Mouse (Mus musculus): ENCODE measurements around the gene 6030498E09Rik. TPM values are rescaled to one million over a fixed set of nuclear protein-coding genes. Genes with fewer than 3 reads are reported as not detected.

Gene 6030498E09Rik
- polyA plus RNA-seq, 1 experiment from 2014 or later, result not detected

- Histone ChIP-seq H3K9me3 (replicated peaks; ENCODE audit: control insufficient read depth, low read length) (no peaks in the 10 kb centered on the region), H3K4me3 (ENCODE audit: low read depth, low read length) (no peak overlapping the region), H3K4me1 (ENCODE audit: control insufficient read depth, insufficient read depth, low read length) (no peaks in the 10 kb centered on the region), H3K27ac (replicated peaks; ENCODE audit: low read depth, low read length) (no peak overlapping the region), H3K9ac (replicated peaks; ENCODE audit: low read length) (no peak overlapping the region), H3K36me3 (replicated peaks; ENCODE audit: control insufficient read depth, insufficient read depth, low read depth, low read length) (no peaks in the 10 kb centered on the region), H3K27me3 (ENCODE audit: control insufficient read depth, insufficient read depth, low read length) (no peaks in the 10 kb centered on the region), H3K4me2 (ENCODE audit: low read depth, low read length) (no peak overlapping the region)
- 74% methylated on average over 3 of the region's 3 CpGs for WGBS
- DNase-seq (ENCODE audit: low spot score) (no peak), ATAC-seq (replicated peaks; ENCODE audit: insufficient number of reproducible peaks, low FRiP score, low TSS enrichment, low read depth) (no peak)
Observed at GRCm38 (mm10) chrX:38813934-38814333, 41.5 kb downstream of the 6030498E09Rik start.

DNA sequence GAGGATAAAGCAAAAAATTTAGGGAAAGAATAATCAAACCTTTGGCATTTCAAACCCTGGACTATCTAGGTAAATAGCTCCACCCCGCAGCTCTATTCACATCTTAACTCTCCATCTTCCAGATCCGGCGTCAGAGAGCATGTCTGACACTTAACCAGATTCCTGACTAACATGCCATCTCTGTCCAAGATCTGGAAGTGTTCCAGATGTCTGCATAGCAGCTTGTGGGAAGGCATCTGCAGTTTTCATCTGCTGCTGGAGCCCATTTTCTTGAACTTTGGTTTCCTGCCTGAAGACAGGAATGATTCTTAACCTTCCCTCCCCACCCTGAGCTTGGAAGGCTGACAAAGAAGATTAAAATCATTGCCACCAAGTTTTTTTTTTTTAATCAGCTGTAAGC is 44.4 kb downstream of the 6030498E09Rik start:
- H3K4me1 ChIP-seq (ENCODE audit: control insufficient read depth, insufficient read depth, low read length), result no peaks in the 10 kb centered on the region
- no peaks in the 10 kb centered on the region for H3K27me3 ChIP-seq (ENCODE audit: control insufficient read depth, insufficient read depth, low read length)
- H3K27ac ChIP-seq (replicated peaks; ENCODE audit: low read depth, low read length), result no peak overlapping the region
- H3K9me3 ChIP-seq (replicated peaks; ENCODE audit: control insufficient read depth, low read length), result no peaks in the 10 kb centered on the region
- no peak overlapping the region for H3K9ac ChIP-seq (replicated peaks; ENCODE audit: low read length)
- 77% methylated on average over 3 of the region's 3 CpGs for WGBS
- no peak overlapping the region for H3K4me3 ChIP-seq (ENCODE audit: low read depth, low read length)
- DNase-seq (ENCODE audit: low spot score) (no peak), ATAC-seq (replicated peaks; ENCODE audit: insufficient number of reproducible peaks, low FRiP score, low TSS enrichment, low read depth) (no peak)
- H3K4me2 ChIP-seq (ENCODE audit: low read depth, low read length), result no peak overlapping the region
- no peaks in the 10 kb centered on the region for H3K36me3 ChIP-seq (replicated peaks; ENCODE audit: control insufficient read depth, insufficient read depth, low read depth, low read length)

GRCm38 (mm10) chrX:38958571-38958970 is 186.1 kb downstream of the 6030498E09Rik start:
- H3K36me3 ChIP-seq (replicated peaks; ENCODE audit: control insufficient read depth, insufficient read depth, low read depth, low read length), result no peaks in the 10 kb centered on the region
- H3K27me3 ChIP-seq (ENCODE audit: control insufficient read depth, insufficient read depth, low read length), result no peaks in the 10 kb centered on the region
- no peak overlapping the region for H3K4me3 ChIP-seq (ENCODE audit: low read depth, low read length)
- no peak overlapping the region for H3K9ac ChIP-seq (replicated peaks; ENCODE audit: low read length)
- H3K9me3 ChIP-seq (replicated peaks; ENCODE audit: control insufficient read depth, low read length), result no peaks in the 10 kb centered on the region
- no peaks in the 10 kb centered on the region for H3K4me1 ChIP-seq (ENCODE audit: control insufficient read depth, insufficient read depth, low read length)
- no peak overlapping the region for H3K27ac ChIP-seq (replicated peaks; ENCODE audit: low read depth, low read length)
- DNase-seq (ENCODE audit: low spot score) (no peak), ATAC-seq (replicated peaks; ENCODE audit: insufficient number of reproducible peaks, low FRiP score, low TSS enrichment, low read depth) (no peak)
- 43% methylated on average over 1 of the region's 1 CpGs for WGBS
- no peak overlapping the region for H3K4me2 ChIP-seq (ENCODE audit: low read depth, low read length)

DNA sequence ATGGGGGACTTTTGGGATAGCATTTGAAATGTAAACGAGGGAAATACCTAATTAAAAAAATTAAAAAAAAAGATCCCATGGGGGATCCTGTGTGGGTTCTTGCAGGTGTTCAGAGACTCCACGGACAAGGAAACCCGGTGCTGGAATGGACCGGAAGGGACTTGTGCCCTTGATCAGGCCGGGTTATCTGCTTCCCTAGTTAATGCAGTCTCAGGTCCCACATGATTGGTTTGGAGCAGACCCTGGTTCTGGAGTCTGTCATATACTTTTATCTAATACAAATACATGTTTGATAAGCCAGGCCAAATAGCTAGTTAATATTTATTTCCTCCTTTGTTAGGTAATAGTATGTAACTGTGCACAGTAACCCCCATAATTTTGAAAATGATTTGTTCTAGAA is 223.8 kb downstream of the 6030498E09Rik start:
- no peak for DNase-seq (ENCODE audit: low spot score)
- H3K27ac ChIP-seq (replicated peaks; ENCODE audit: low read depth, low read length), result no peak overlapping the region
- WGBS, result 89% methylated on average over 5 of the region's 5 CpGs
- no peak overlapping the region for H3K9ac ChIP-seq (replicated peaks; ENCODE audit: low read length)
- no peaks in the 10 kb centered on the region for H3K36me3 ChIP-seq (replicated peaks; ENCODE audit: control insufficient read depth, insufficient read depth, low read depth, low read length)
- no peak for ATAC-seq (replicated peaks; ENCODE audit: insufficient number of reproducible peaks, low FRiP score, low TSS enrichment, low read depth)
- no peaks in the 10 kb centered on the region for H3K4me1 ChIP-seq (ENCODE audit: control insufficient read depth, insufficient read depth, low read length)
- no peak overlapping the region for H3K4me2 ChIP-seq (ENCODE audit: low read depth, low read length)
- no peaks in the 10 kb centered on the region for H3K9me3 ChIP-seq (replicated peaks; ENCODE audit: control insufficient read depth, low read length)
- H3K27me3 ChIP-seq (ENCODE audit: control insufficient read depth, insufficient read depth, low read length), result no peaks in the 10 kb centered on the region
- no peak overlapping the region for H3K4me3 ChIP-seq (ENCODE audit: low read depth, low read length)

Small RNAs within 50 kb of the gene (microRNA-seq; reads per million reads assigned to microRNA genes)
- gene Gm25642 (ENCODE audit: borderline number of aligned reads), result not detected

Other genes starting within 250 kb of the 6030498E09Rik start
- gene Cul4b, start 196.5 kb upstream of the 6030498E09Rik start, polyA plus RNA-seq (2014; fragmentation: Nextera tagmentation; extraction: Ambion mirVana), result 72.0 and 81.9 TPM in 2 replicates
- 94.1 and 105 TPM in 2 replicates for gene Mcts1, start 172.1 kb upstream of the 6030498E09Rik start, polyA plus RNA-seq (2014; fragmentation: Nextera tagmentation; extraction: Ambion mirVana)
- 23.2 and 26.1 TPM in 2 replicates for gene C1galt1c1, start 137.6 kb upstream of the 6030498E09Rik start, polyA plus RNA-seq (2014; fragmentation: Nextera tagmentation; extraction: Ambion mirVana)

Data from embryonic facial prominence, embryonic 11.5 days (tissue).